Mouse (Mus musculus): ENCODE results near the gene Gm15107. TPM values are rescaled to one million over a fixed set of nuclear protein-coding genes. Genes with fewer than 3 reads are reported as not detected.
"Not testable (repeated sequence)": the region's sequence is repeated elsewhere in the genome, so short reads cannot be mapped to it uniquely, and the experiment has no call there.

The Gm15107 gene
- not detected in 2 replicates for polyA plus RNA-seq (2014; fragmentation: Nextera tagmentation; extraction: Ambion mirVana)

- WGBS, result 88% methylated on average over 1 of the region's 6 CpGs
- ATAC-seq (ENCODE audit: low FRiP score, low TSS enrichment), result not testable (repeated sequence)
Observed at GRCm38 (mm10) chrX:148180424-148180823, at the start of gene Gm15107. Gene Gm15107, plus strand, starts transcription at chrX:148180724.

More at GRCm38 (mm10) chrX:148180424-148180823, at the start of gene Gm15107:
- not testable (repeated sequence) for H3K9me3 ChIP-seq (ENCODE audit: control insufficient read depth, low read length); H3K4me3 ChIP-seq (replicated peaks; ENCODE audit: low read depth, low read length); H3K27me3 ChIP-seq (ENCODE audit: control insufficient read depth, insufficient read depth, low read length); H3K9ac ChIP-seq (replicated peaks; ENCODE audit: low read length); DNase-seq; H3K36me3 ChIP-seq (ENCODE audit: control insufficient read depth, insufficient read depth, low read length); H3K4me2 ChIP-seq (ENCODE audit: low read length); H3K27ac ChIP-seq (replicated peaks; ENCODE audit: low read depth, low read length); H3K4me1 ChIP-seq (ENCODE audit: control insufficient read depth, insufficient read depth, low read length)

Other genes starting within 250 kb of the Gm15107 start
- gene Gm15080, start 187.7 kb upstream of the Gm15107 start, polyA plus RNA-seq (2014; fragmentation: Nextera tagmentation; extraction: Ambion mirVana), result not detected in 2 replicates

Measured in midbrain, embryonic 14.5 days (tissue).